Mouse (Mus musculus): Measurements from ENCODE around the gene Atp5d.

The Atp5d gene

DNA sequence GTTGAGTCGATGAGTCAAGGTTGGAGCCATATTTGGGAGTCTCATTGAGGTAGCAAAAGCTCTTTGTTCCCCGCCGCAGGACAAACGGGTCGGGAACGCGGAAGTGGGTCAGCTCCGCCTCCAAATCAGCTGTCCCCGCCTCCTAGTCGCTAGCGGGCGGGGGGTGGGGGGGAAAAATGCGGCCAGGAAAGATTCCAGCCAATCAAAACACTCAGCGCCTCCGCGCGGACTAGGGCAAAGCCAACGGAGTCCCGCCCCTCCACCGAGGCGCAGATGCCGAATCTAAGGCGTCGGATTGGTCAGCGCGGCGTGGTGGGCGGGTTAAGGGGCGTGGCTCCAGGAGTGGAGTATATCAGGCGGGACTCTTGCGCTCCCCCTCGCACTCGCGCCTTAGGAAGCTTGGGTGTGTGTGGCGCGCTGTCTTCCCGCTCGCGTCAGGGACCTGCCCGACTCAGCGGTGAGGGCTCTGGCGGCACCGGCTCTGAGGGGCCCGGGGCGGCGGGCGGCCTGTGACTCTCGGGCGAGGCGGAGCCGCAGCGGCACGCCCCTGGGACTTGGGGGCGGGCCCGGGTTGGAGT is 29.1 kb downstream of the Atp5d start:
- no peak for DNase-seq (ENCODE audit: low read depth, low spot score)

DNA sequence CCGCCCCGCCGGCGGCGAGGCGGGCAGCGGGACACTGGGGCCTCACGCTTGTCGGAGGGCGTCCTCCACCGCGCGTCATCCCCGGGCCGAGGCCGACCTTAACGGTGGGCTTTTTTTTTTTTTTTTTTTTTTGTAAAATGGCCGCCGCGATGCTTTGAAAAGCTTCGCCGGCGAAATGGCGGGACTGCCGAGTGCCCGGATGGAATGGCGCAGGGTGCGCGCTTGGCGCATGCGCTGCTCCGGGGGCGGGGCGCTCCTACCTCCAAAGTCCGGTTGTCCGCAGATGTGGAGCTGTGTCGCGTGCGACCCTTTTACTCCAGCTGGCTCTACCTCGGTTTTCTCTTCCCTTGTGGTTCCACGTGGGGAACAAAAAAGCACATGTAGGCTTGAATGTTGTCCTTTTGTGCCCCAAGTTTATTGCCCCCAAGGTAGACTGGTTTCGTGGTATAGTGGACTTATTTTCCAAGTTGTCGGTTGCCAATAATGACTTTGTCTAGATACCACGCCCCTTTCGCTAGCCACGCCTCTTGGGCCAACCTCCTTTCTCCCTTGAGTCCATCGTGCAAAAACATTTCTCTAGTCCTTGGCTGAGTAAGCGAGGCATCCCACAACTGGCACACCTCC is 29.7 kb downstream of the Atp5d start:
- DNase-seq (ENCODE audit: low read depth, low spot score) = peak; percentile 95

DNA sequence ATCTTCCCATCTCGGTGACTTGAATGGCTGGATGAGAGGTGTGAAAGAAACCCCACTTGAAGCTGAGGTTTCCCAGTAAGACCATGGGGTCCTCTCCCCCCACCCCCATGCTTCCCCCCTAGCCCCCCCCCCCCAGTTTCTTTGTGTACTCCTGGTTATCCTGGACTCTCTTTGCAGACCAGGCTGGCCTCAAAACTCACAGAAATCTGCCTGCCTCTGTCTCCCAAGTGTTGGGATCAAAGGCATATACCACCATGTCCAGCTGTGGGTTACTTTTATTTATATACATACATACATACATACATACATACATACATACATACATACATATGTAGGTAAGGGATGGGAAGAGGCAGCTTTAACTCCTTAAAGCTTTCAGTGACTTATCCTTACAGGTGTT is 30.6 kb downstream of the Atp5d start:
- no peak for DNase-seq (ENCODE audit: low read depth, low spot score)

DNA sequence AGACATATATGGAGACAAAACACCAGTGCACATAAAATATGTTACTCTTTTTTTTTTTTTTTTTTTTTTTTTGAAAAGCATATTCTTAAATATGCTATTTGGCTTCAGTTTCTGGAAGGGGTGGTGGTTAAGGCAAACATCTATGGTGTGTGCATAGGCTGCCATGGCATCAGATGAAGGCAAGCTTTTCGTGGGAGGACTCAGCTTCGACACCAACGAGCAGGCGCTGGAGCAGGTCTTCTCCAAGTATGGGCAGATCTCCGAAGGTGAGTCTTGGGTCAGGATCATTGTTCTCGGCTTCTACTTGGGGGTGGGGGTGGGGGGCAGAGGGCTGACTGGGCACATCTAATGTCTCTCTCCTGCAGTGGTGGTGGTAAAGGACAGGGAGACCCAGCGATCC is 31.2 kb downstream of the Atp5d start:
- peak; percentile 29 for DNase-seq (ENCODE audit: low read depth, low spot score)

DNA sequence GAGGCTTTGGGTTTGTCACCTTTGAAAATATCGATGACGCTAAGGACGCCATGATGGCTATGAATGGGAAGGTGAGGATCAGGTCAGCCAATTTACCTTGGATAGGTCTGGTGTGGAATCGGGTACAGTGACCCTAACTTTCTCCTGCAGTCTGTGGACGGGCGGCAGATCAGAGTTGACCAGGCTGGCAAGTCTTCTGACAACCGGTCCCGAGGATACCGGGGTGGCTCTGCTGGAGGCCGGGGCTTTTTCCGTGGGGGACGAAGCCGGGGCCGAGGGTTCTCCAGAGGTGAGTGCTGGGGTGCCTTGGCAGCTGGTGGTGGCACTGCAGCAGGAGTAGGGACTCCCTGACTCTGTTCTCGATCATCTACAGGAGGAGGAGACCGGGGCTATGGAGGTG is 31.6 kb downstream of the Atp5d start:
- DNase-seq (ENCODE audit: low read depth, low spot score) = peak; percentile 4

DNA sequence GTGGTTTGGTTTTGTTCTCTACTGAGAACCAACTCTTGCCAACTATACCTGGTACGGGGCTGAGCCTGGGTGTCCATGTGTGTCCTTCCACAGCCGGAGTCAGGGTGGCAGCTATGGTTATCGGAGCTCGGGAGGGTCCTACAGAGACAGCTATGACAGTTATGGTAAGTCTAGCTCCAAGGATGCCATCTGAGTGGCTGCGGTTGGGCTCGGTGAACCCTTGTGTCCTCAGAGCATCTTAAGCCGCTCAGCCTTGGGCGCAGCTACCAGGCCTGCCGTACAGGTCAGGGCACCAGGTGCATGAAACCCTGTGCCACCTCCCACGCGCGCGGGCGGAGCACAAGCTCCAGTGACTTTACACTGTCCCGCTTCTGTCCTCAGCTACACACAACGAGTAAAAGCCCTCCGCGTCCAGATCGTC is 32.2 kb downstream of the Atp5d start:
- DNase-seq (ENCODE audit: low read depth, low spot score) = peak; percentile 9

DNA sequence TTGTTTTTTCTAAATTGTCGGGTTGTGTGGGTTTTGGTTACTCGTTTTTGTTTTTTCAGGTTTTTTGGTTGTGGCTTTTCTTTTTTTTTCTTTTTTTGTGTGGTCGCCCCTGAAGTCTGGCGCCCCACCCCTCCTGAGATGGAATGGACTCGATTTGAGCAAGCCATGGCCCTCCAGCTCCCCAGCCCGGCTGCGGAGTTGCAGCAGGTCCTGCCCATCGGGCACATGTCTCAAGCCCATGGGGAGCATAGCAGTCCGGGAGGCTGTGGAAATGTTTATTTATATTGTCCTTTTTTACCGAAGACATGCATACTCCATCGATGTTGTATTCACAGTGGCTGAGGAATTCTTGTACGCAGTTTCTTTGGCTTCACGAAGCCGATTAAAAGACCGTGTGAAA is 32.8 kb downstream of the Atp5d start:
- DNase-seq (ENCODE audit: low read depth, low spot score) = no peak

DNA sequence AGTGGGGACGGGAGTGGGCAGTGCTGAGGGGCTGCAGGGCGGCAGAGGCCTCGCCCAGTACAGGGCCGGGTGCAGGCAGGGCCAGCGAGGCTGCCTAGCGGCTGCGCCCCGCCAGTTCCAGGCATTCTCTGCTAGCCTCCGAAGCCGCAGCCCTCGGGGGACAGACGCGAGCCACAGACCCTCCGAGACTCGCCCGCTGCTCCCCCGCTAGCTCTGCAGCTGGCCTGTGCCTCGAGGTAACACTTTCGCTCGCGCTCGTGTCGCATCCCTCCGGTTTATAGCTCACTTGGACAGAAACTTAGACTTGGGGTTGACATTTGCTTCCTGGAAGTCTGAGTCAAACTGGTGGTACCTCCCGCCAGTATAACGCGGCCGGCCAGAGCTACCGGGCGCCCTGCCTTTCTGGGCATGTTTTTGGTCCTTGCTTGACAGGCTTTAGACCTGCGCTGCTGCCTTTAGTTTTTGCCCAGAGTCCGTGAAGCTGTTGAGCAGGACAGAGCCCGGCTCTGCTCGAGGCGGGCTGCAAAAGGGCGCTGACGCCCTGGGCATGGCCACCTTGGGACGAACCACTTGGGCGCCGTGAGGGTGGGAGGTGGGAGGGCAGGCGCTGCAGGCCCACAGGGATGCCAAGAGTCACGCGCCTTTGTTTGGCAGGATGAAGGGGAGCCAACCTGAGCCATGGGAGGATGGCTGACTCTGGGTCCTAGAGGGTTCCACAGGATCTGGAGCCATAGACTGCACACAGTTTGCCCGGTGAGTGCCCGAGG is 33.5 kb downstream of the Atp5d start:
- DNase-seq (ENCODE audit: low read depth, low spot score) = peak; percentile 5

DNA sequence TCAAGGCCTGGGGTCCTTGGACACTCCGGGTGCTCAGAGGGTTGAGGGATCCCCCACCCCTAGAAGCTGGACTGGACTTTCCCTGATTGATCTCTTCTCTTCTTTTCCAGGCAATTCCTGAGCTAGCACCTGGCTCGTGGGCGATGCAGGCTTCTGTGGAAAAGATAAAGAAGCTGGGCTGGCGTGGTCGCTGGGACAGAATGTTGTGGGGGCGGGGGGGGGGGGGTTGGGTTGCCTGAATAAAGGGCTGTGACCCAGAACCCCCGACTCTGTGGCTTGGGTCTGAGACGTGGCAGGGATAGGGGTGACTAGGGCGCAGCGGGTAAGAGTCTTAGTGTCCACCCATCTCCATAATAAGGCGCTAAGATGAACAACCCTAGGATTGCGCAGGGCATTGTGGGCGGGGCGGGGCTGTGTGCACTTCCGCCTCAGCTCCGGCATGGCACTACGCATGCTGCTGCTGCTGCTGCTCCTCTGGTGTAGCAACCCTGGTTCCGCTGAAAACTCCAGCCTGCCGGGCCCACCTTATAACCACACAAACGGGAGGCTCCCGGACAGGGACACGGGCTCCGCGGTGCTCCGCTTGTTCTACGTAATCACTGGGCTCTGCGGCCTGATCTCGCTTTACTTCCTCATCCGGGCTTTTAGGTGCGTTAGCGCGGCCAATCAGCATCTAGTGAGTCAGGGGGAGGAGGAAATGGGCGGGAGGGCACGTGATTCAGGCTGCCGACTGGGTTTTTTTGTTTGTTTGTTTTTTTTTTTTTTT is 34.3 kb downstream of the Atp5d start, which contains the start of gene 1600002K03Rik:
TSS of gene 1600002K03Rik (plus strand) at position 418 of the 766 bp plus-strand sequence.
- peak; percentile 96 for DNase-seq (ENCODE audit: low read depth, low spot score)

DNA sequence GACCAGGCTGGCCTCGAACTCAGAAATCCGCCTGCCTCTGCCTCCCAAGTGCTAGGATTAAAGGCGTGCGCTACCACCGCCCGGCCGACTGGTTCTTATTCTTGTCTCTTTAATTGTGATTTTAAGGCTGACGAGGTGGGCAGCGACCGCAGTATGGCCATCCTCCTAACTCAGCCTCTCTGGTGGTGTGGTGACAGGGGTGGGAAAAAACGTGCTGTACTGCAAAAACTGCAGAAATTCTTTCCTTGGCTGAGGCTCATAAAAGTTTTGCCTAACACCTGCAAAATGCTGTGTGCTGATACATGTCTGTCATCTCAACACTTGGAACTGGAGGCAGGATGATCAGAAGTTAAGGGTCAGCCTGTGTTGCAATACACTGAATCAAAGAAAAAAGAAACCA is 34.9 kb downstream of the Atp5d start:
- DNase-seq (ENCODE audit: low read depth, low spot score) = no peak

DNA sequence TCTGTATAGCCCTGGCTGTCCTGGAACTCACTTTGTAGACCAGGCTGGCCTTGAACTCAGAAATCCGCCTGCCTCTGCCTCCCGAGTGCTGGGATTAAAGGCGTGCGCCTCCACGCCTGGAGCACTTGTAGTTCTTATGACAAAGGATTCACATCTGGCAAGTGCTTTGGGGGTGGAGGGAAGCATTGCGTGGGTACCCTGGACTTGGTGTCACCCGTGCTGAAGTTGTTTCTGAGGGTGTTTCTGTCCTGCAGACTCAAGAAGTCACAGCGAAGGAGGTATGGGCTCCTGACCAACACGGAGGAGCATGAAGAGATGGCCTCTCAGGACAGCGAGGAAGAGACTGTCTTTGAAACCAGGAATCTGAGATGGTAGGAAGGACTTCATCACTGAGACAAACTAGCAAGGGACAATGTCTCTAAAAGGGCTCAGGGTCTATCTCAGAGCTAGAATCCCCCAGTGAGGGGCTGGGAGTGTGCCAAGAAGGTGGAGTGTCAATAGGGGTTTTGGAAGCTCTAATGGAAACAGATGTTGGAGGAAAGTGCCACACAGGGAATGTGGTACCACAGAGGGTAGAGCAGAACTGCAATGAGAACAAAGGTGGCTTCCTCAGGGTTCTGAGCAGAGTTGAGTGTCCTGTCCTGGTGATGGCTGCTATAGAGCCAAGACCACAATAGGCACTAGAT is 35.7 kb downstream of the Atp5d start:
- DNase-seq (ENCODE audit: low read depth, low spot score) = no peak

DNA sequence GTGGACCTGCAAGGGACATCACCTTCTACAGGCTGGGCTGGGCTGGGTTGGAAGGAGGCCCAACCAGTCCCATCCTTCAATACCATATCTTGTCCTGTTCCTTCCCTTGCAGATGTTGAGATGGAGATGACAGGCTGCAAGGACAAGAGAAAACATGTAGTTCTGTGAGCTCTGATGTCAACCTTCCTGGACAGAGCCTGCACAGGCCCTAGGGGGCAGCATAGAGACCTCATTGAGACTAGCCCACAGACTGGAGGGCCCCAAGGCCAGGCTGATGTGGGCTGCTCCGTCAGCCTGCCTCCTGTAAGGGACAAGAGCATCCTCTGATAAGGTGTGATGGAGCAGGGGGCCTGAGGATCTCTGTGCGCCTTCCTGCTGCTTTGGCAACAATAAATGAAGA is 36.3 kb downstream of the Atp5d start:
- DNase-seq (ENCODE audit: low read depth, low spot score) = peak; percentile 68

DNA sequence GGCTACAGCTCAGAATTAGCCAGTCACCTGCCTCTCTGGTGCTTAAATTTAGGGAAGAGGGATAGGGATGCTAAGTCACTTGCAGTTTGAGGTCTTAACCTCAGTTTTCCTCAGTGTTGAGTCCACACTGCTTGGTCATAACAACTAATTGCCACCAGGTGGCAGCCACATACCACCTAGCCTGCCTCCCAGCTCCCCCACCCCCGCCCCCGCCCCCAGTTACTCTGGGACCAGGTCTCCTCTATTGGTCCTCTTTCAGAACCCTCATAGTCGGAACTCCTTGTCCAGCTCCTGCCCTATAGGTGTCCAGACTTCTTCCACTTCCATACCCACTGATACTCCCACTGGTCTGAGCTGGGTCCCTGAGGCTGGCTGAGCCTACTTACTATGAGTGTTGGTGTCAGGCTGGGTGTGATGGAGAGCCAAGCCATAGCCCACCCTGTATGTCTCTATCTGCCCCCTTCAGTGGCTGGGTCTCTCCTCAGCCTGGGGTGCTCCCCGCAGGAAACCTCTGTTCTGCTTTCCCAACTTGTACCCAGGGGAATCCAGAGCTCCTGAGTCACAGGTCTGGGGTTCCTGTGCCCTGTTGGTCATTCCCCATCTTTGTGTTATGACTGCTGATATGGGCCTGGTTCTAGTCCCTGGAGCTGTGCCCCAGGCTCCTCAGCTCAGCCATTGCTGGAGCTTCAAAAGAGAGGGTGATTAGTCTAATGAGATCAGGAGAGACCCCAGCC is 37.3 kb downstream of the Atp5d start:
- DNase-seq (ENCODE audit: low read depth, low spot score) = peak; percentile 75

DNA sequence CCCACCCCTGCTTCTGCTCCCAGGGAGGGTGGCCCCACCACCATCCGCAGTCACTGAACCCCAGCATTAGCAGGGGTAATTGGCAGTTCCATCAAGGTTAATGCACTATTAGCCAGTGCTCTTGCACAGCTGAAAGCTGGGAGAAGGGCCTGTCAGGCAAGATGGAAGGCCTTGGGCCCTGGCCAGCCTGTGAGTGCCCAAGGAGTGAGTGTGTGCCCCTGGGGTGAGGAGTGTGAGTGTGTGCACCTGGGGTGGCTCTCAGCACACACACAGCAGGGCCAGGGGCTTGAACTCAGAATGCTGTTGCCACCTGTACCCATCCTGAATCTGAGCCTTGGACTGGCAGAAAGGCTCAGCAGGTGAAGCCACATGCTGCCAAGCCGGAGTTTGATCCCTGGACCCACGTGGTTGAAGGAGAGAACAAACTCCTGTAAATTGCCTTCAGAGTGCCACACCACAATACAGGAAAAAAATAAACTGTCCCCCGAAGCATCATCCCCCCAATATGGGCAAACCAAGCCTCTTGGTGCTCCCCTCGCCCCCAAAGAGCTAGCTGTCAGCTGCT is 37.9 kb downstream of the Atp5d start:
- no peak for DNase-seq (ENCODE audit: low read depth, low spot score)

DNA sequence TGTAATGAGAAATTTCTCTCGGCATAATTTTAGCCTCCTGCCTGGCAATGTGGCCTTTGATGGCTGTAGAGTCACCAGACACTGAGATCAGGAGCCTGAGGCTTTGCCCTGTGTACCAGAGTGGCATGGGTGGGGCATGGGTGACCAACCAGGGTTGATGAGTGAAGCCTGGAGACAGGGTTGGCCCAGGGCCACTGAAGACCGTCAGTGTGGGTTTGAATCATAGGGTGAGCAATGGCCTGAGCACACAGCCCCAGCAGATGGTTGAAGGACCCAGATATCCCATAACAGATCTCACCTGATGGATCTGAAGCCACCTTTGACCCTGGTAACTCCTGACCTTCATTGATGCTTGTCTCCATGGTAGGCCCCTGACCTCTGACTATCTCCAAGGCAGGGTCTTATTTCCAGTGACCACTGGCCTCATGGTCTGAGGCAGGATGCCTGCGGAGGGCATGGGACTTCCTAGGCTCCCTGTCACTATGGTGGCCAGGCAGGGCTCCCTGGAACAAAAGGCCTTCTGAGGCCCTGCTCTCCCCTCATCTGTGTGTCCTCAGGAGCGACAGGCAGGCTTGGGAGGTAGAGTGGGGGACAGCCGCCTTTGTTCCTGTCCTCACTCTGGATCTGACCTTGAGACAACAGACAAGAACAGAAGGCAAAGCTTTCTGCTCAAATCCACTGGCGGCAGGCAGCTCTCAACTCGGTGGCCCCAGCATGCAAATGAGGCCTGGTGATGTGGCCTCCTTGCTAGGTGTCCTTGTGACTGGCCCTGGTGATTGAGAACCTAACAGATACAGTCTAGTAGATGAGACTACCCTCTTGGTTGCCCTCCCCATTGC is 39.2 kb downstream of the Atp5d start:
- no peak for DNase-seq (ENCODE audit: low read depth, low spot score)

DNA sequence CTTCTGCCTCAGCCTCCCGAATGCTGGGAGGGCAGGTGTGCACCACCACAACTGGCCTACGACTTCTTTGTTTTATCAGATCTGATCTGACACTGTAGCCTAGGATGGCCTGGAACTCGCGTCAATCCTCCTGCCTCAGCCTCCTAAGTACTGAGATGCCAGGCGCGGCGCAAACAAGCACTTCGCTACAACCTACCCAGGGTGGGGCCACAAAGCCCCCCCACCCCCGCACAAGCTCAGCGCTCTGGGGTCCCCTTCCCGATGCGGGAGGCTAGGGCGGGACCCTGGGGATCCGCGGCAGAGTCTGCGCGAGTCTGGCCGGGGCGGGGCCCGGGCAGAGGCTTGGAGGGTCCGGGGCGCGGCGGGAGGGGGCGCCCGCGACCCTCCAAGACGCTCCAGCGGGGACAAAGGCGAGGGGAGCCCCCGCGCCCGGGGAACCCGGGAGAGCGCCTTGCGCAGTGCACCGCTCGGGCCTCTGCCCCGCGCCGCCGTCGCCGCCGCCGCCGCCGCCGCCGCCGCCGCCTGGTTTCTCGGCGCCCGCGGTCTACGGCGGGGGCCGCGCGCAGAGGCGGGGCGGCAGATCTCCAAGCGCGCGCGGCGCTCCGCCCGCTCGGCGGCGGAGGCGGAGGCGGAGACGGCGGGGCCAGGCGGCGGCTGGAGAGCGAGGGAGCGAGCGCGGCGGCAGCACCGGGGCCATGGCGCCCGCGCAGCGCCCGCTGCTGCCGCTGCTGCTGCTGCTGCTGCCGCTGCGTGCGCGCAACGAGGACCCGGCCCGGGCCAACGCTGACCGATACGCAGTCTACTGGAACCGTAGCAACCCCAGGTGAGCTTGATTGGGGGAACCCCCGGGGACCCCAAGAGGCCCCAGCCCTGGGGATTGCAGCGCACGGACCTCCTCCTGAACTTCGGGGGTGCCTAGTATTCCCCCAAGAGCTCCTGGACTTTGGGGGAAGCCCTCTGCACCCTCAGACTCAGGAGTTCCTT is 40.9 kb downstream of the Atp5d start, which contains the start of gene Efna2:
TSS of gene Efna2 (plus strand) at position 415 of the 984 bp plus-strand sequence.
- peak; percentile 76 for DNase-seq (ENCODE audit: low read depth, low spot score)

DNA sequence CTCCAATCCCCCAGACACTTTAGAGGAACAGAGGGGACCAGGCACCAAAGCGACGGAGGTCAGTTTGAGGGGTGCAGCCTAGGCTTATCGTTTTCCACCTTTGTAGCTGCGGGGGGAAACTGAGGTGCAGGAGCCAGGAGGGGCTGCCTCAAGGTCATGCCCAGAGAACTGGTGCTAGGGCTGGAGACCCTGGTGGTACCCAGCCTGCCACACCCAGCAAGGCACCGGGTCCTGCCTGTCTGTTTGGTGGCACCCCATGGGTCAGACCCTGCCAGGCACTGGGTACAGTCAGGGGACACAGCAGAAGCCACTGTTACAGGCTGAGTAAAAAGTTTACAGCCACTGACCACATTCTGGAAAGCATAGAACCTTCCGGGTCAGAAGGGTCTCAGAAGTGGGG is 41.9 kb downstream of the Atp5d start:
- no peak for DNase-seq (ENCODE audit: low read depth, low spot score)

DNA sequence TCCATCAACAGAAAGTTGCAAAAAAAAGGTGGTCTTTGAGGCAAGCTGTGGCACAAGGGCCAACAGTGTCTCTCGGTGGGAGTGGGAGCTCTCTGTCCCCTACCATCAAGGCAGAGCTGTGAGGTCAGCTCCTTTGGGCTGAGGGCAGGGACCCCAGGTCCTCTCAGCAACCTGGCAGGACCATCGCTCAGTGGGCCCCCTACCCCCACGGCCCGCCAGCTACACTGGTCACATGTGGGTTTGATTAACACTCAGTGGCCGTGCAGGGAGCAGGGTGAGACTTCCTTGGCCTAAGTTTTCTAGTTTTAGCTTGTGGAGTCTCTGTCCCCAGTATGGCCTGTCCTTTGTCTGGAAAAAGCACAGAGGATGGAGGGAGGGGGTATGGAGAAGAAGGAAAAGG is 42.4 kb downstream of the Atp5d start:
- no peak for DNase-seq (ENCODE audit: low read depth, low spot score)

Measured in brain, adult 2 months (tissue).